Mouse (Mus musculus): ENCODE measurements at regions not wholly inside any gene's neighbourhood (a gene's known extent, or its start where the extent isn't known, plus 50 kb on each side); places are given as distances from the start of the nearest gene placed in this dataset.

GRCm38 (mm10) chr13:63627184-63627893 lies 53.9 kb upstream of the Ptch1 start:
- Histone ChIP-seq H3K4me2 (0 out of 2 replicates have a peak overlapping the region, but pooled peaks have one; percentile 2), H3K27me3 (no peaks in the 10 kb centered on the region), H3K4me3 (no peak overlapping the region), H3K4me1 (replicated peaks) (no peaks in the 10 kb centered on the region), H3K36me3 (no peaks in the 10 kb centered on the region), H3K9me3 (replicated peaks) (no peaks in the 10 kb centered on the region), H3K27ac (no peak overlapping the region), H3K9ac (no peak overlapping the region)
- ATAC-seq (replicated peaks; ENCODE audit: insufficient number of reproducible peaks, insufficient read depth, low FRiP score, low read depth): no peak
- WGBS: 67% methylated on average over 20 of the region's 20 CpGs

- Histone ChIP-seq H3K9me3 (replicated peaks) (no peaks in the 10 kb centered on the region), H3K4me1 (replicated peaks) (no peaks in the 10 kb centered on the region), H3K4me2 (no peak overlapping the region), H3K27me3 (no peaks in the 10 kb centered on the region), H3K27ac (no peak overlapping the region), H3K36me3 (no peaks in the 10 kb centered on the region), H3K4me3 (no peak overlapping the region), H3K9ac (no peak overlapping the region)
- 87% methylated on average over 4 of the region's 4 CpGs for WGBS
- ATAC-seq (replicated peaks; ENCODE audit: insufficient number of reproducible peaks, insufficient read depth, low FRiP score, low read depth): no peak
Observed at GRCm38 (mm10) chr13:63627894-63628287, 54.5 kb upstream of the Ptch1 start.

GRCm38 (mm10) chr13:63631771-63632347 lies 58.5 kb upstream of the Ptch1 start:
- Histone ChIP-seq H3K36me3 (no peaks in the 10 kb centered on the region), H3K4me2 (no peak overlapping the region), H3K27me3 (no peaks in the 10 kb centered on the region), H3K4me1 (replicated peaks) (no peaks in the 10 kb centered on the region), H3K4me3 (no peak overlapping the region), H3K9ac (no peak overlapping the region), H3K9me3 (replicated peaks) (no peaks in the 10 kb centered on the region), H3K27ac (no peak overlapping the region)
- WGBS: 68% methylated on average over 5 of the region's 5 CpGs
- no peak for ATAC-seq (replicated peaks; ENCODE audit: insufficient number of reproducible peaks, insufficient read depth, low FRiP score, low read depth)

GRCm38 (mm10) chr13:63634294-63634693 lies 60.9 kb upstream of the Ptch1 start:
- Histone ChIP-seq H3K36me3 (no peaks in the 10 kb centered on the region), H3K27ac (no peak overlapping the region), H3K9me3 (replicated peaks) (no peaks in the 10 kb centered on the region), H3K4me1 (replicated peaks) (no peaks in the 10 kb centered on the region), H3K4me3 (no peak overlapping the region), H3K4me2 (no peak overlapping the region), H3K9ac (no peak overlapping the region), H3K27me3 (no peaks in the 10 kb centered on the region)
- 82% methylated on average over 2 of the region's 2 CpGs for WGBS
- no peak for ATAC-seq (replicated peaks; ENCODE audit: insufficient number of reproducible peaks, insufficient read depth, low FRiP score, low read depth)

GRCm38 (mm10) chr13:63641649-63642226 lies 68.3 kb upstream of the Ptch1 start:
- no peak; the same call in 1 of the 2 replicates for ATAC-seq (replicated peaks; ENCODE audit: insufficient number of reproducible peaks, insufficient read depth, low FRiP score, low read depth)
- Histone ChIP-seq H3K27me3 (no peaks in the 10 kb centered on the region), H3K9ac (peak overlapping the region; percentile 5; the same call in 1 of the 2 replicates), H3K27ac (peak overlapping the region; percentile 89), H3K4me3 (no peak overlapping the region), H3K9me3 (replicated peaks) (no peaks in the 10 kb centered on the region), H3K4me1 (replicated peaks) (peaks cover 18% of the 10 kb centered on the region), H3K4me2 (no peak overlapping the region), H3K36me3 (no peaks in the 10 kb centered on the region)
- 50% methylated on average over 12 of the region's 12 CpGs for WGBS

GRCm38 (mm10) chr13:63642617-63643016 lies 69.2 kb upstream of the Ptch1 start:
- no peaks in the 10 kb centered on the region for H3K36me3 ChIP-seq
- 11% methylated on average over 5 of the region's 5 CpGs for WGBS

GRCm38 (mm10) chr13:63643394-63643793 lies 70.0 kb upstream of the Ptch1 start:
- no peak; the same call in 1 of the 2 replicates for ATAC-seq (replicated peaks; ENCODE audit: insufficient number of reproducible peaks, insufficient read depth, low FRiP score, low read depth)
- H3K4me2 ChIP-seq: peak overlapping the region; percentile 23; the same call in 1 of the 2 replicates
- no peak overlapping the region for H3K4me3 ChIP-seq
- H3K9ac ChIP-seq: no peak overlapping the region
- peak overlapping the region; percentile 89 for H3K27ac ChIP-seq
- H3K36me3 ChIP-seq: no peaks in the 10 kb centered on the region
- H3K9me3 ChIP-seq (replicated peaks): no peaks in the 10 kb centered on the region
- WGBS: 46% methylated on average over 2 of the region's 2 CpGs
- peaks cover 18% of the 10 kb centered on the region for H3K4me1 ChIP-seq (replicated peaks)
- H3K27me3 ChIP-seq: no peaks in the 10 kb centered on the region

More at GRCm38 (mm10) chr13:63642617-63643016, 69.2 kb upstream of the Ptch1 start:
- Histone ChIP-seq H3K9me3 (replicated peaks) (no peaks in the 10 kb centered on the region), H3K4me3 (no peak overlapping the region), H3K4me1 (replicated peaks) (peaks cover 18% of the 10 kb centered on the region), H3K9ac (no peak overlapping the region), H3K27me3 (no peaks in the 10 kb centered on the region), H3K27ac (peak overlapping the region; percentile 89), H3K4me2 (0 out of 2 replicates have a peak overlapping the region, but pooled peaks have one; percentile 23)
- peak; percentile 89 for ATAC-seq (replicated peaks; ENCODE audit: insufficient number of reproducible peaks, insufficient read depth, low FRiP score, low read depth)

GRCm38 (mm10) chr13:63644308-63644707 lies 70.9 kb upstream of the Ptch1 start:
- Histone ChIP-seq H3K27me3 (no peaks in the 10 kb centered on the region), H3K27ac (peak overlapping the region; percentile 89; the same call in 1 of the 2 replicates), H3K4me2 (no peak overlapping the region), H3K4me3 (no peak overlapping the region), H3K9me3 (replicated peaks) (no peaks in the 10 kb centered on the region), H3K4me1 (replicated peaks) (peaks cover 18% of the 10 kb centered on the region), H3K9ac (no peak overlapping the region), H3K36me3 (no peaks in the 10 kb centered on the region)
- ATAC-seq (replicated peaks; ENCODE audit: insufficient number of reproducible peaks, insufficient read depth, low FRiP score, low read depth): no peak
- 86% methylated on average over 5 of the region's 5 CpGs for WGBS

- Histone ChIP-seq H3K9ac (no peak overlapping the region), H3K27me3 (no peaks in the 10 kb centered on the region), H3K36me3 (no peaks in the 10 kb centered on the region), H3K4me1 (replicated peaks) (no peaks in the 10 kb centered on the region), H3K4me3 (no peak overlapping the region), H3K4me2 (no peak overlapping the region), H3K27ac (no peak overlapping the region), H3K9me3 (replicated peaks) (no peaks in the 10 kb centered on the region)
- no peak for ATAC-seq (replicated peaks; ENCODE audit: insufficient number of reproducible peaks, insufficient read depth, low FRiP score, low read depth)
- 52% methylated on average over 3 of the region's 3 CpGs for WGBS
Observed at GRCm38 (mm10) chr13:63649058-63649647, 75.8 kb upstream of the Ptch1 start.

- Histone ChIP-seq H3K4me1 (replicated peaks) (peaks cover 6% of the 10 kb centered on the region; the same call in 1 of the 2 replicates), H3K9ac (no peak overlapping the region), H3K36me3 (no peaks in the 10 kb centered on the region), H3K27ac (no peak overlapping the region), H3K9me3 (replicated peaks) (no peaks in the 10 kb centered on the region), H3K27me3 (no peaks in the 10 kb centered on the region), H3K4me2 (no peak overlapping the region), H3K4me3 (no peak overlapping the region)
- 84% methylated on average over 6 of the region's 6 CpGs for WGBS
- ATAC-seq (replicated peaks; ENCODE audit: insufficient number of reproducible peaks, insufficient read depth, low FRiP score, low read depth): no peak
Observed at GRCm38 (mm10) chr13:63654514-63654913, 81.1 kb upstream of the Ptch1 start.

GRCm38 (mm10) chr13:63657115-63657514 lies 83.7 kb upstream of the Ptch1 start:
- no peak overlapping the region for H3K27ac ChIP-seq
- no peak overlapping the region for H3K9ac ChIP-seq
- no peak overlapping the region for H3K4me2 ChIP-seq
- no peaks in the 10 kb centered on the region for H3K9me3 ChIP-seq (replicated peaks)
- no peak for ATAC-seq (replicated peaks; ENCODE audit: insufficient number of reproducible peaks, insufficient read depth, low FRiP score, low read depth)
- no peaks in the 10 kb centered on the region for H3K36me3 ChIP-seq
- WGBS: 67% methylated on average over 8 of the region's 8 CpGs
- no peaks in the 10 kb centered on the region for H3K27me3 ChIP-seq
- no peak overlapping the region for H3K4me3 ChIP-seq
- H3K4me1 ChIP-seq (replicated peaks): peaks cover 6% of the 10 kb centered on the region; the same call in 1 of the 2 replicates
